ENCODE assay signal across 8 mouse cellular contexts in the genomic region with DNA sequence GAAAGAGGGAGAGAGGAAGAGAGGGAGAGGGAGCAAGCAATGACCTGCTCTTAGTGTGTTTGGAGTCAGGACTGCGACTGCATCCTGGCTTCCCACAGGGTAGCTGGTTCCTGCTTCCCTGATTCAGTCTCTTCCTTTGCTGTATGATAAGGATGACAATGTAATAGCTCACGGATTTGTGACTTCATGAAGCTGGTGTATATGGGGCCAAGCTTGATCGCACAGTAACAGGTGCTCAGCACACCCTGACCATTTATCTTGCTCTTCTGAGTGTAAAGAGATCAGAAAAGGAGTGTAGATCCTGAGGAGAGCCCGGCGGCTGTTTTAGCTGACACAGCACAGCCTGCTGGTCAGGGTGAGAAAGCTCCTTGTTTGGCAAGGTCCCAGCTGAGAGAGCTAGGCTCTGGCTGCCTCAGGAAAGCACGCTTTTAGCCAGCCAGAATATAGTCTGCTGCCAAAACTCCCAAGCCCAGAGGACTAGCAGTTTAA.
DNase-seq lines count a peak whose midpoint lies in the region; ATAC-seq and TF ChIP-seq lines count a peak whose summit lies in the region.

No protein-coding gene starts in this region.

- H3K9me3 ChIP-seq in heart, embryonic 10.5 days: no peaks in the 10 kb centered on the region
- no peaks in the 10 kb centered on the region for H3K9me3 ChIP-seq in kidney, embryonic 14.5 days (ENCODE audit: control insufficient read depth, low read length)
- H3K9me3 ChIP-seq in limb, embryonic 12.5 days: no peaks in the 10 kb centered on the region
- no peaks in the 10 kb centered on the region for H3K9me3 ChIP-seq in stomach, embryonic 16.5 days (replicated peaks; ENCODE audit: control insufficient read depth, low read length)

- ATAC-seq in kidney, embryonic 14.5 days (ENCODE audit: low FRiP score, low TSS enrichment): peak; percentile 76
- peak; percentile 76; the same call in 1 of the 2 replicates for ATAC-seq in limb, embryonic 12.5 days (ENCODE audit: insufficient number of reproducible peaks, insufficient read depth, low FRiP score, low TSS enrichment, low read depth)
- ATAC-seq in stomach, embryonic 16.5 days (ENCODE audit: insufficient read depth, low FRiP score): peak; percentile 85

- H3K36me3 ChIP-seq in heart, embryonic 10.5 days: no peaks in the 10 kb centered on the region
- no peaks in the 10 kb centered on the region for H3K36me3 ChIP-seq in kidney, embryonic 14.5 days (ENCODE audit: control insufficient read depth, insufficient read depth, low read length)
- H3K36me3 ChIP-seq in limb, embryonic 12.5 days: no peaks in the 10 kb centered on the region
- no peaks in the 10 kb centered on the region for H3K36me3 ChIP-seq in stomach, embryonic 16.5 days (ENCODE audit: control insufficient read depth, insufficient read depth, low read length)

- peaks cover 7% of the 10 kb centered on the region for H3K4me1 ChIP-seq in embryonic fibroblast, embryonic 13.5 days (ENCODE audit: control insufficient read depth, insufficient read depth, low read length)
- H3K4me1 ChIP-seq in heart, embryonic 10.5 days: peaks cover 13% of the 10 kb centered on the region
- no peaks in the 10 kb centered on the region for H3K4me1 ChIP-seq in kidney, embryonic 14.5 days (ENCODE audit: control insufficient read depth, insufficient read depth, low read length)
- H3K4me1 ChIP-seq in limb, embryonic 12.5 days (replicated peaks): no peaks in the 10 kb centered on the region
- H3K4me1 ChIP-seq in stomach, embryonic 16.5 days (ENCODE audit: control insufficient read depth, insufficient read depth, low read length): peaks cover 6% of the 10 kb centered on the region

- no peaks in the 10 kb centered on the region for H3K27me3 ChIP-seq in heart, embryonic 10.5 days (ENCODE audit: insufficient read depth, poor library complexity, severe bottlenecking)
- H3K27me3 ChIP-seq in kidney, embryonic 14.5 days (ENCODE audit: control insufficient read depth, insufficient read depth, low read length): no peaks in the 10 kb centered on the region
- no peaks in the 10 kb centered on the region for H3K27me3 ChIP-seq in limb, embryonic 12.5 days
- no peaks in the 10 kb centered on the region for H3K27me3 ChIP-seq in stomach, embryonic 16.5 days (ENCODE audit: control insufficient read depth, insufficient read depth, low read length)

- TF ChIP-seq CTCF in embryonic fibroblast, embryonic 13.5 days (IDR thresholded peaks at IDR 0.05; ENCODE audit: borderline replicate concordance, insufficient read depth, low read length): peak; percentile 37; the same call in 1 of the 2 replicates

- no peak overlapping the region for H3K4me2 ChIP-seq in kidney, embryonic 14.5 days (replicated peaks; ENCODE audit: low read depth, low read length)
- no peak overlapping the region for H3K4me2 ChIP-seq in limb, embryonic 12.5 days
- no peak overlapping the region for H3K4me2 ChIP-seq in stomach, embryonic 16.5 days (ENCODE audit: low read depth, low read length)

- TF ChIP-seq POLR2A in embryonic fibroblast, embryonic 13.5 days (IDR thresholded peaks at IDR 0.05; ENCODE audit: low read depth, low read length): no peak

- no peak overlapping the region for H3K9ac ChIP-seq in kidney, embryonic 14.5 days (ENCODE audit: low read depth, low read length)
- no peak overlapping the region for H3K9ac ChIP-seq in limb, embryonic 12.5 days (replicated peaks)
- no peak overlapping the region for H3K9ac ChIP-seq in stomach, embryonic 16.5 days (ENCODE audit: low read length)

- peak; percentile 71 for DNase-seq in 3134 (ENCODE audit: extremely low read depth, insufficient read length, low spot score)
- peak; percentile 79 for DNase-seq in adrenal gland, postnatal 25 days
- no peak for DNase-seq in heart, embryonic 10.5 days (ENCODE audit: low spot score)
- peak; percentile 35 to 45 for DNase-seq in natural killer cell, adult 2 months (ENCODE audit: low spot score in 2 of 2)

- H3K4me3 ChIP-seq in embryonic fibroblast, embryonic 13.5 days (ENCODE audit: insufficient read depth, low read length): no peak overlapping the region
- no peak overlapping the region for H3K4me3 ChIP-seq in heart, embryonic 10.5 days
- no peak overlapping the region for H3K4me3 ChIP-seq in kidney, embryonic 14.5 days (ENCODE audit: low read length)
- H3K4me3 ChIP-seq in limb, embryonic 12.5 days (replicated peaks): no peak overlapping the region
- no peak overlapping the region for H3K4me3 ChIP-seq in stomach, embryonic 16.5 days (replicated peaks; ENCODE audit: low read length)

- H3K27ac ChIP-seq in embryonic fibroblast, embryonic 13.5 days (ENCODE audit: insufficient read depth, low read length): peak overlapping the region; percentile 56
- 0 out of 2 replicates have a peak overlapping the region, but pooled peaks have one; percentile 42 for H3K27ac ChIP-seq in heart, embryonic 10.5 days
- H3K27ac ChIP-seq in kidney, embryonic 14.5 days (ENCODE audit: low read depth, low read length): no peak overlapping the region
- no peak overlapping the region for H3K27ac ChIP-seq in limb, embryonic 12.5 days
- H3K27ac ChIP-seq in stomach, embryonic 16.5 days (ENCODE audit: low read length): no peak overlapping the region

- WGBS in heart, embryonic 10.5 days: 23% methylated on average over 6 of the region's 6 CpGs
- 31% methylated on average over 6 of the region's 6 CpGs for WGBS in kidney, embryonic 14.5 days
- WGBS in limb, embryonic 12.5 days: 35% methylated on average over 6 of the region's 6 CpGs
- WGBS in stomach, embryonic 16.5 days: 18% methylated on average over 6 of the region's 6 CpGs

Comparison
In these comparisons a context has a peak if more than half of its experiments do, and no peak if none do; other contexts are left out.
1. H3K27ac ChIP-seq: peak in embryonic fibroblast, embryonic 13.5 days (single experiment) and heart, embryonic 10.5 days (single experiment); none in kidney, embryonic 14.5 days (single experiment), limb, embryonic 12.5 days (single experiment) and stomach, embryonic 16.5 days (single experiment).
2. Peak in every context shown above with its lines, with median percentiles within 50 percentile points of each other: ATAC-seq.